Mouse (Mus musculus) forebrain, embryonic 15.5 days (tissue): ENCODE data around the gene Snap23. TPM values are rescaled to one million over a fixed set of nuclear protein-coding genes. Genes with fewer than 3 reads are reported as not detected.
"Not testable (repeated sequence)": the region's sequence is repeated elsewhere in the genome, so short reads cannot be mapped to it uniquely, and the experiment has no call there.

Experiments
- ATAC-seq: fragments of 200-750 bp; cut with Nextera tagmentation; replicated peaks from 2 replicates; pipeline ENCODE4 v1.8.0; 2017; ENCODE audit warnings: mild to moderate bottlenecking, moderate TSS enrichment, moderate library complexity
- H3K27ac ChIP-seq: fragments of 300-500 bp; sonication (generic); replicated peaks from 2 replicates; pipeline ENCODE4 v1.5.1; 2015; ENCODE audit warnings: mild to moderate bottlenecking, inconsistent platforms
- H3K27me3 ChIP-seq: fragments of 300-500 bp; sonication (generic); 2 replicates; pipeline ENCODE4 v1.6.1; 2015; ENCODE audit warnings: inconsistent platforms
- H3K36me3 ChIP-seq: fragments of 300-500 bp; sonication (generic); 2 replicates; pipeline ENCODE4 v1.6.1; 2015; ENCODE audit warnings: mild to moderate bottlenecking, inconsistent platforms
- H3K4me1 ChIP-seq: fragments of 300-500 bp; sonication (generic); 2 replicates; pipeline ENCODE4 v1.6.1; 2015; ENCODE audit warnings: inconsistent platforms
- H3K4me2 ChIP-seq: fragments of 300-500 bp; sonication (generic); replicated peaks from 2 replicates; pipeline ENCODE4 v1.6.1; 2015; ENCODE audit warnings: mild to moderate bottlenecking, inconsistent platforms
- H3K4me3 ChIP-seq: fragments of 300-500 bp; sonication (generic); 2 replicates; pipeline ENCODE4 v1.5.1; 2015; ENCODE audit warnings: mild to moderate bottlenecking, inconsistent platforms
- H3K9ac ChIP-seq: fragments of 300-500 bp; sonication (generic); replicated peaks from 2 replicates; pipeline ENCODE4 v1.6.1; 2015; ENCODE audit warnings: mild to moderate bottlenecking, inconsistent platforms
- H3K9me3 ChIP-seq: fragments of 300-500 bp; sonication (generic); 2 replicates; pipeline ENCODE4 v1.6.1; 2016; ENCODE audit warnings: inconsistent platforms
- WGBS: fragments of 180-500 bp; shearing (Covaris S2); methylation state at CpG from one replicate; pipeline ENCODE4 v1.1.7; 2015; ENCODE audit warnings: mixed read lengths; 5-methylcytosine and 5-hydroxymethylcytosine counted together
- polyA plus RNA-seq: library from polyadenylated mRNA; unstranded; fragments of >200 nt; fragmentation: Nextera tagmentation; extraction: Ambion mirVana; gene quantifications from 2 replicates; pipeline ENCODE4 v1.2.1, GENCODE M21; 2015

The Snap23 gene
- polyA plus RNA-seq, 1 experiment from 2014 or later = 17.3 TPM

DNA sequence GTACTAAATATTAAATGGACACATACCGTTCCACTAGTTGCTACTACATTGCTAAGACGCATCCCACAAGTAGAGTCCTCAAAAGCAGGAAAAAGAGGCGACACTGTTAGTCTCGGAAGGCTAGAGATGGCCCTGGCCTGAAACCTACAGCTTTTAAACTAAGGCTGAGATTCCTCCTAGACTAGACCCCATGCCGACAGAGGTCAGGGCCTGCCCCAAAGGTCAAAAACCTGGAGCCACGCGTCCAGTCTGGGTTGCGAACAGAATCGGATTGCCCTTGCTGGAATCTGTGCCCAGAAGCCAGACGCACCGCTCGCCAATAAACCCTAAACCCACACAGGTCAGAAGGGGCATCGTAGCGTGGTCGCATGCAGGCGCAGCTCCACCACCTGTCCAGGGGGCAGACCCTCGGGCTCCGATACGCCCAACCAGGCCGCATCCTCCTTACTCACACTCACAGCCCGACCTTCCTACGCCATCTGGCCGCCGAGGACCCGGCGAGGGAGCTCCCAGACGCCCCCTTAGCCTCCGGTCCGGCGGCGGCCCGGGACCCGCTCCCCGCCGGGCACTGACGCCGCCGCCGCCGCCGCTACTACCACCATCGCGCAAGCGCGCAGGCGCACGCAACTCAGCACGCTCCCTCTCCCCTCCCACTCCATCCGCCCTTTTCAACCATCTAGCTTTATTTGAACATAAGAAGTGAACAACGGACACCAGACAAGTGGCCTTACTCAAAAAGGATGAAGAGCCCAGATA lies 4.1 kb upstream of the Snap23 start, which contains the start of gene Zfp106:
Gene Zfp106, minus strand, starts transcription at position 609 of the 756 bp plus-strand sequence.
- H3K9me3 ChIP-seq = no peaks in the 10 kb centered on the region
- no peaks in the 10 kb centered on the region for H3K27me3 ChIP-seq
- H3K4me1 ChIP-seq = peaks cover 18% of the 10 kb centered on the region
- under 1% methylated on average over 50 of the region's 50 CpGs for WGBS
- peak within 1 kb of the TSS; percentile 72 for H3K4me2 ChIP-seq
- H3K36me3 ChIP-seq = no peaks in the 10 kb centered on the region
- H3K9ac ChIP-seq = peak within 1 kb of the TSS; percentile 85
- peak; percentile 90 for ATAC-seq
- peak within 1 kb of the TSS; percentile 69 for H3K4me3 ChIP-seq
- H3K27ac ChIP-seq = peak within 1 kb of the TSS; percentile 32

DNA sequence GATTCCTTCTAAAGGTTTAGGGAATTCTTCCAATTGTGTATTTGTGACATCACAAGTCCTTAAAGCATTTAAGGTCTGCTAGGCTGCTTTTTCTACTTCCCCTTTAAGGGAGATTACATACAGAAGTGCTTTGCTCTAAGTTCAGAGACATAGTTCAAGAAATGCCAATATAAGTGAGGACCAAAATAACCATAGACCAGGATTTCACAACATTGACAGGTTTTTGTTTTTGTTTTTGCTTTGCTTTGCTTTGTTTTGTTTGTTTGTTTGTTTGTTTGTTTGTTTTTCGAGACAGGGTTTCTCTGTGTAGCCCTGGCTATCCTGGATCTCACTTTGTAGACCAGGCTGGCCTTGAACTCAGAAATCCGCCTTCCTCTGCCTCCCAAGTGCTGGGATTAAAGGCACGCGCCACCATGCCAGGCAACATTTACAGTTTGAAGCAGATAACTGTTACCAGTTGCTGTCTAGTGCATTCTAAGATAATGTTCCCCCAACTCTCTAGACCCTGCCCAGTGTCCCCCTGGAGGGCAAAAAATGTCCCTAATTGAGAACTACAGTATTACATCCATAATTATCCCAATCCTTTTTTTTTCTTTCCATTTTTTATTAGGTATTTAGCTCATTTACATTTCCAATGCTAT lies 2.8 kb upstream of the Snap23 start:
- not testable (repeated sequence) for H3K9ac ChIP-seq

DNA sequence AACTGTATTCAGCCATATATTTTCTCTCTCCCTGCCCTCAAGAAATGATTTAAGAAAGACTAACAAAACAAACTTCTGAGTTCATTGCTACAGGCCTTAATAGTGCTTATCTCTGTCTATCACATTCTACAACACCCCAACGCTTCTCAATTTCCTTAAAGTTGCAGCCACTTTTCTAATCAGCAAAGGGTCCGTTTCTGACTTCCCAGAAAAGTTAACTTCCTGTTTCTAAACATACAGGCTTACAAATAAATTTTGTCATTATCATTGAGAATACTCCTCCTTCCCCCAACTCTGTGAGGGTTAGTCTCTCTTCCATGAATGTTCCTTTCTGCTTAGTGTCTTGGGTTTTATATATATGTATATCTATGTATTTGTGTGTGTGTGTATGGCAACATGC lies 2.1 kb upstream of the Snap23 start:
- H3K4me3 ChIP-seq = no peak overlapping the region
- ATAC-seq = no peak
- H3K9ac ChIP-seq = no peak overlapping the region
- no peak overlapping the region for H3K27ac ChIP-seq
- 88% methylated on average over 2 of the region's 2 CpGs for WGBS
- H3K36me3 ChIP-seq = no peaks in the 10 kb centered on the region
- H3K4me1 ChIP-seq = peaks cover 31% of the 10 kb centered on the region
- no peak overlapping the region for H3K4me2 ChIP-seq
- H3K27me3 ChIP-seq = no peaks in the 10 kb centered on the region
- no peaks in the 10 kb centered on the region for H3K9me3 ChIP-seq

More for the DNA sequence above, 2.8 kb upstream of the Snap23 start:
- H3K27ac ChIP-seq, H3K36me3 ChIP-seq, ATAC-seq, H3K4me3 ChIP-seq, H3K4me2 ChIP-seq, H3K27me3 ChIP-seq, H3K9me3 ChIP-seq: not testable (repeated sequence)
- peaks cover 31% of the 10 kb centered on the region for H3K4me1 ChIP-seq
- WGBS = 95% methylated on average over 4 of the region's 4 CpGs

DNA sequence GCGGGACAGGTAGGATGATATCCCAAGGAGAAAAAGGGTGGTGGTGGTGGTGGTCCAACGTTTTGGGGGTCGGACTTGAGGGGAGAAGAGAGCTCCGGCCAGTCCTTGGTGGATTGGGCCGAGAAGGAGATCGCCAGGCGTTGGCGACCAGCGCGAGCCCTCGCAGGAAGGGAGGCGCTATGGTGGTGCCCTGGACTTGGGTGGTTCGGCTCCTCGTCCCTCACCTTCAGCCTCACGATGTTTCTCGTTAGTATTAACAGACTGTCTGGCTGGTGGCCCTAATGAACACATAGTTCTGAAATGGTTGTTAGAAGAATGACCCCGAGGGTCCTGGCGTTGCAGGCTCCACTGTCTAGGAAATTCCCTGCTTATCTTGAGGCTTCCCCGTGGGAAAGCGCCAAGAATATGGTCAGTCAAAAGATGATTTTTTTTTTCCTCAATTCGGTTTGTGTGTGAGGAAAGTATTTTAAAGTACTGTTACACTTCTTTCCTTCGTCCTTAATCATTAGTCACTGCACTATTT lies 388 bp downstream of the Snap23 start:
- Histone ChIP-seq H3K9me3 (no peaks in the 10 kb centered on the region), H3K36me3 (0 out of 2 replicates have a peak, but pooled peaks cover 4% of the 10 kb centered on the region), H3K4me2 (peak overlapping the region; percentile 83), H3K27me3 (no peaks in the 10 kb centered on the region), H3K9ac (peak overlapping the region; percentile 82), H3K4me1 (peaks cover 27% of the 10 kb centered on the region), H3K4me3 (peak overlapping the region; percentile 73), H3K27ac (peak overlapping the region; percentile 44; the same call in 1 of the 2 replicates)
- under 1% methylated on average over 22 of the region's 22 CpGs for WGBS
- ATAC-seq = peak; percentile 54

DNA sequence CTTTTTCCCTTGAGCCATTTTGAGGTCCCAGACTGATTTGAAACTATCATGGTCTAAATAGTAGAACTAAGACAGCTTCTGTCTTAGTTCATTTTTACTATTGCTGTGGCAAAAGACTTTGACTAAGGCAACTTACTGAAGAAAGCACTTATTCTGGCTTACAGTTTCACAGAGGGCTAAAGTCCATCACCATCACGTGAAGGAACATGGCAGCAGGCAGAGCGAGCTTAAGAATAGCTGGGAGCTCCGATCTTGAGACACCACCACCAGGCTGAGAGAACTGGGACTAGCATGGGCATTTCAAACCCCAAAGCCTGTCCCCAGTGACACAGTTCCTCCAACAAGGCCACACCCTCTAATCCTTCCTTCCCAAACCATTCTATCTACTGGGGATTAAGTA lies 3.6 kb downstream of the Snap23 start:
- Histone ChIP-seq H3K27me3 (no peaks in the 10 kb centered on the region), H3K4me1 (peaks cover 24% of the 10 kb centered on the region), H3K36me3 (0 out of 2 replicates have a peak, but pooled peaks cover 4% of the 10 kb centered on the region), H3K4me3 (no peak overlapping the region), H3K4me2 (no peak overlapping the region), H3K9ac (no peak overlapping the region), H3K9me3 (no peaks in the 10 kb centered on the region), H3K27ac (no peak overlapping the region)
- WGBS = 97% methylated on average over 3 of the region's 3 CpGs
- ATAC-seq = no peak

DNA sequence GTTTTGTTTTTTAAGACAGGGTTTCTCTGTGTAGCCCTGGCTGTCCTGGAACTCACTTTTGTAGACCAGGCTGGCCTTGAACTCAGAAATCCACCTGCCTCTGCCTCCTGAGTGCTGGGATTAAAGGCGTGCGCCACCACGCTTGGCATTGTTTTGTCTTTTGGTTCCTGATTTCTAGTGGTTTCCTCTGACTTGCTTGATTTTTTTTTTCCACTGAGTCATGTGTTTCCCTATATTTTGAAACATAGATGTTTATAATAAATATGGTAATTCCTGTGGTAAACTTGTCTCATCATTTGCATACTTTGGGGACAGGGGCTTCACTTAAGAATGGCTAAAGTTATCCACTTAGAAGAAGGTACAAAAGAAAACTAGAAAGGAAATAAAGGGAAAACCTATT lies 4.7 kb downstream of the Snap23 start:
- not testable (repeated sequence) for H3K36me3 ChIP-seq, ATAC-seq, H3K27me3 ChIP-seq, H3K9ac ChIP-seq, H3K4me3 ChIP-seq, H3K27ac ChIP-seq, H3K9me3 ChIP-seq, H3K4me2 ChIP-seq
- WGBS = 94% methylated on average over 3 of the region's 3 CpGs
- H3K4me1 ChIP-seq = peaks cover 19% of the 10 kb centered on the region

DNA sequence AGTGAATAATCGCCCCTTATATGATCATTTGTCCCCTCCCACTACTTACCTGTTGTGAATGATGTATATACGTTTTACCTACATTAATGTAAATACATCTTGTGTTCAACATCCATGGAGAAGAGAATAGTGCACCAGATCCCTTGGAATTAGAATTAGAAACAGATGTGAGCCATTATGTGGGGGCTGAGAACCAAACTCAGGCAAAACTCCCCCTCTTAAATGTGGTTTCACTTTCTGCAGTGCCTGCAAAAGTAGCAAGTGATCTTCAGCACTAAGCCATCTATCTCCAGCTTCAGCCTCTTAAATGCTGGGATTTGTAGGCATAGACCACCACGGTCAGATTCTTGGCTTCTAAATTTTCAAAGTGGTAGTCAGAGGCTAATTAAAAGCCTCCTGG lies 7.7 kb downstream of the Snap23 start:
- no peak overlapping the region for H3K9ac ChIP-seq
- no peak overlapping the region for H3K4me3 ChIP-seq
- no peaks in the 10 kb centered on the region for H3K4me1 ChIP-seq
- no peak for ATAC-seq
- no peak overlapping the region for H3K27ac ChIP-seq
- no peak overlapping the region for H3K4me2 ChIP-seq
- no peaks in the 10 kb centered on the region for H3K27me3 ChIP-seq
- no peaks in the 10 kb centered on the region for H3K9me3 ChIP-seq
- WGBS = 92% methylated on average over 3 of the region's 3 CpGs
- 0 out of 2 replicates have a peak, but pooled peaks cover 4% of the 10 kb centered on the region for H3K36me3 ChIP-seq

DNA sequence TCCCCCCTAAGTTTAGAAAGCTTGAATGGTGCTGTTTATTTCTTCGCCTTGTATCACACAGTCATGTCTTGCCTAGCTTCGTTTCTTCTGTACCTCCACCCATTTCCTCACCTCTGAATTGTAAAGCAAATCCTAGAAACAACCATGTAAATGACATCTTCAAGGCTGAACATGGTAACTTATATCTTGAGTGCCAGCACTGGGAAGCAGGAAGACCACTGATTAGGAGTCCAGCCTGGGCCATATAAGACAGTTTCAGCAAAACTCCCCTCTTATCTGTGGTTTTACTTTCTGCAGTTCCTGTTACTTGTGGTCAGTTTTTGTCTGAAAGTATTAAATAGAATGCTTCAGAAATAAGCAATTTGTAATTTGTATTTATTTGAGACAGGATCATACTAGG lies 8.5 kb downstream of the Snap23 start:
- no peak overlapping the region for H3K27ac ChIP-seq
- no peak for ATAC-seq
- H3K4me3 ChIP-seq = no peak overlapping the region
- WGBS = 98% methylated on average over 2 of the region's 2 CpGs
- H3K9me3 ChIP-seq = no peaks in the 10 kb centered on the region
- H3K36me3 ChIP-seq = 0 out of 2 replicates have a peak, but pooled peaks cover 4% of the 10 kb centered on the region
- H3K9ac ChIP-seq = no peak overlapping the region
- no peaks in the 10 kb centered on the region for H3K4me1 ChIP-seq
- no peaks in the 10 kb centered on the region for H3K27me3 ChIP-seq
- H3K4me2 ChIP-seq = no peak overlapping the region

DNA sequence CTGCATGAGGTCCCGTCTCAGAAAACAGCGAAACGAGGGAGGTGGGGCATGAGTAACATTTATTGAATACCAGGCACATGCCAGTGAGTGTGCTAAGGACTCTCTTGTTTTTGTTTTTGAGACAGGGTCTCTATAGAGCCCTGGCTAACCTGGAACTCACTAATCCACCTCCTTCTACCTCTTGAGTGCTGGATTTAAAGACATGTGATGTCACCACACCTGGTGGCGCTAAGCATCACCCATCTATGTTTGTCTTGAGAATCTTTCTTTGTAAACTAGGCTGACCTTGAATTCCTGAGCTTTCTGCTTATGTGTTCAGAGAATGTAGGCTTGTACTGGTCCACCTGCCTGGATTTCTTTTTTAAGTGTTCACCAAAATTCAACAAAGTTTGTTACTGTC lies 10.3 kb downstream of the Snap23 start:
- Histone ChIP-seq H3K27ac (no peak overlapping the region), H3K9me3 (no peaks in the 10 kb centered on the region), H3K36me3 (no peaks in the 10 kb centered on the region), H3K9ac (no peak overlapping the region), H3K4me3 (no peak overlapping the region), H3K4me2 (no peak overlapping the region), H3K4me1 (no peaks in the 10 kb centered on the region), H3K27me3 (no peaks in the 10 kb centered on the region)
- 75% methylated on average over 4 of the region's 4 CpGs for WGBS
- no peak for ATAC-seq

DNA sequence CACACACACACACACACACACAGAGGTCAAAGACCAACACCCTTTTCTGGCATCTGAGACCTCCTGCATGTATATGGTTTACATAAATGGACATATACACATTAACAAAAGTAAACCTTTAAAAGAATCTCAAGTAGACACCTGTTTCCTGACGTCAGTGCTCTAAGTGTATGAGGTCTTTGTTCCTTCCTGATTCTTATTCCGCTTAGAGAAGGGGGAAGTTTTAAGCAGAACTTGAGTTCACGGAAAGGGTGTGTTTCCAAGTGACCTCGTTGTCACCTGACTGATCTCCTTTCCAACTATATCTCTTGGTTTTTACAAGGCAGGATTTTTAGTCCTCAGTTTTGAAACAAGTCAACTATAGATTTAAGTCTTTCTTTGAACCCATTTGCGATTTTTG lies 10.8 kb downstream of the Snap23 start:
- no peak overlapping the region for H3K4me2 ChIP-seq
- H3K27me3 ChIP-seq = no peaks in the 10 kb centered on the region
- no peaks in the 10 kb centered on the region for H3K9me3 ChIP-seq
- no peaks in the 10 kb centered on the region for H3K36me3 ChIP-seq
- H3K27ac ChIP-seq = no peak overlapping the region
- WGBS = 79% methylated on average over 5 of the region's 5 CpGs
- H3K4me1 ChIP-seq = no peaks in the 10 kb centered on the region
- no peak overlapping the region for H3K4me3 ChIP-seq
- ATAC-seq = no peak
- H3K9ac ChIP-seq = no peak overlapping the region

DNA sequence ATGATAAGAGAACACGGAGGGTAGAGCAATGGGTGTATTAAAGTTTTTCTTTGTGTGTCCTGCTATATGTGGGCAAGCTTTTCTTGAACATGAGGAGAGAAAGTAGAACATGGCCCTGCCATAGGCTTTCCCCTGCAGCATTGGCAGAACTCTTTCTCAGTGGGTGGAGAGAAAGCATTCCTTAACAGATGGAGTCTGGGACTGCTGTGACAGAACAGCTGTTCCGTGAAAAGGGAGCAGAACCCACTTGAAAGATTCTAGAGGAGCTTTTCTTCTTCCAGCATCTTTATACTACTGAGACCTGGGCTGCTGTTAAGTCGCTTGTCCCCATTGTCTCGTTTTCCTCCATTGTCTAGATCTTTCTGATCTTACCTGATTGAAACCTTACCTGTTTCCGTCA lies 22.3 kb downstream of the Snap23 start:
- H3K36me3 ChIP-seq = peaks cover 38% of the 10 kb centered on the region
- H3K4me2 ChIP-seq = no peak overlapping the region
- H3K4me3 ChIP-seq = no peak overlapping the region
- no peak overlapping the region for H3K9ac ChIP-seq
- H3K27ac ChIP-seq = no peak overlapping the region
- no peaks in the 10 kb centered on the region for H3K27me3 ChIP-seq
- no peak for ATAC-seq
- WGBS = 79% methylated on average over 5 of the region's 5 CpGs
- no peaks in the 10 kb centered on the region for H3K9me3 ChIP-seq
- H3K4me1 ChIP-seq = no peaks in the 10 kb centered on the region

DNA sequence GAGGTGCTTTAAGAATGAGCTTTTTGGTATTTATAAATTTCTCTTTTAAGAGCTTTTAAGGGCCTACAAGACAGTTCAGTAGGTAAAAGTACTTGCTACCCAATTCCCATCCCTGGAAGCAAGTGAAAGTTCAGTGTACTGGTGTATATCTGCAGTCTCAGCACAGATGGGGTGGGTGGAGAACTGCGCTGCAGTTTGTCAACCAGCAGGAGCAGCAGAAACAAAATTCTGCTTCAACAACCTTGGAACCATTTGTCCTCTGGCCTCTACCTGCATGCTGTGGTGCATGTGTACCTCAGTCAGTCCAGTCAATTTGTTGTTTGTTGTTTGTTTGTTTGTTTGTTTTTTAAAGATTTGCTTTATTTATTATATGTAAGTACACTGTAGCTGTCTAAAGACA lies 24.8 kb downstream of the Snap23 start:
- 97% methylated on average over 1 of the region's 1 CpGs for WGBS
- ATAC-seq = no peak
- H3K36me3 ChIP-seq = peaks cover 38% of the 10 kb centered on the region

More for the DNA sequence above, 24.8 kb downstream of the Snap23 start:
- Histone ChIP-seq H3K4me1 (no peaks in the 10 kb centered on the region), H3K4me2 (no peak overlapping the region), H3K27ac (no peak overlapping the region), H3K9me3 (no peaks in the 10 kb centered on the region), H3K9ac (no peak overlapping the region), H3K4me3 (no peak overlapping the region), H3K27me3 (no peaks in the 10 kb centered on the region)
